Mouse (Mus musculus) limb, embryonic 10.5 days (tissue): ENCODE results near the gene Plekha6. TPM values are rescaled to one million over a fixed set of nuclear protein-coding genes. Genes with fewer than 3 reads are reported as not detected.

Source experiments
- DNase-seq: peaks from one replicate; pipeline ENCODE4 v3.0.0-alpha.2; 2017; ENCODE audit warnings: low spot score
- H3K27ac ChIP-seq: fragments of 300-500 bp; sonication (generic); 2 replicates; pipeline ENCODE4 v1.5.1; 2016; ENCODE audit warnings: mild to moderate bottlenecking
- H3K27me3 ChIP-seq: fragments of 300-500 bp; sonication (generic); 2 replicates; pipeline ENCODE4 v1.6.1; 2016; ENCODE audit warnings: low read depth, mild to moderate bottlenecking; ENCODE audit not compliant: poor library complexity, severe bottlenecking
- H3K36me3 ChIP-seq: fragments of 300-500 bp; sonication (generic); 2 replicates; pipeline ENCODE4 v1.6.1; 2016; ENCODE audit warnings: mild to moderate bottlenecking, moderate library complexity
- H3K4me1 ChIP-seq: fragments of 300-500 bp; sonication (generic); 2 replicates; pipeline ENCODE4 v1.6.1; 2016
- H3K4me3 ChIP-seq: fragments of 300-500 bp; sonication (generic); 2 replicates; pipeline ENCODE4 v1.5.1; 2016; ENCODE audit warnings: mild to moderate bottlenecking, moderate library complexity
- H3K9me3 ChIP-seq: fragments of 300-500 bp; sonication (generic); replicated peaks from 2 replicates; pipeline ENCODE4 v1.6.1; 2016; ENCODE audit warnings: mild to moderate bottlenecking
- WGBS: fragments of 180-500 bp; shearing (Covaris S2); methylation state at CpG from one replicate; pipeline ENCODE4 v1.1.7; 2016; 5-methylcytosine and 5-hydroxymethylcytosine counted together
- polyA plus RNA-seq: library from polyadenylated mRNA; unstranded; fragments of >200 nt; fragmentation: Nextera tagmentation; extraction: Ambion mirVana; gene quantifications from 2 replicates; pipeline ENCODE4 v1.2.1, GENCODE M21; 2016

Gene Plekha6
- polyA plus RNA-seq, 1 experiment from 2014 or later = 1.4 TPM

DNA sequence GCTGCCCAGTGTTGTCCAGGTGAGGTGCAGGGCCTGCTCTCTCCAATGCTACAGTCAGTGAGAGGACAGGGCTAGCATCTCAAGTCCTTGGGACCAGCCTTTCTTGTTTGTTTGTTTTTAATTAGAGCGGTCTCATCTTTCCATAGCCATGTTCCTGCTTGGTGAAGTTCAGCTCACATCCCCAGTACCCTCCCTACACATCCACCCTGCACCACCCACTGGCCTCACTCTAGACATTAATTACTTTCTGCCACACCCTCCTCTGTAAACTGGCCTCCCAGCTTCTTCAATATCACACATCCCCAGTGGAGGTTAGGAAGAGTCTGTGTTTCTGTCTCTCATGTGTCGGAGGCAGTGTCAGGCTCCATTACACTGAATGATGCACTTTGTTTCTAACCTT, 180.3 kb downstream of the Plekha6 start:
- Histone ChIP-seq H3K4me3 (no peak overlapping the region), H3K27me3 (no peaks in the 10 kb centered on the region), H3K36me3 (no peaks in the 10 kb centered on the region), H3K27ac (no peak overlapping the region), H3K4me1 (no peaks in the 10 kb centered on the region), H3K9me3 (no peaks in the 10 kb centered on the region)
- DNase-seq = no peak
- 95% methylated on average over 2 of the region's 2 CpGs for WGBS

DNA sequence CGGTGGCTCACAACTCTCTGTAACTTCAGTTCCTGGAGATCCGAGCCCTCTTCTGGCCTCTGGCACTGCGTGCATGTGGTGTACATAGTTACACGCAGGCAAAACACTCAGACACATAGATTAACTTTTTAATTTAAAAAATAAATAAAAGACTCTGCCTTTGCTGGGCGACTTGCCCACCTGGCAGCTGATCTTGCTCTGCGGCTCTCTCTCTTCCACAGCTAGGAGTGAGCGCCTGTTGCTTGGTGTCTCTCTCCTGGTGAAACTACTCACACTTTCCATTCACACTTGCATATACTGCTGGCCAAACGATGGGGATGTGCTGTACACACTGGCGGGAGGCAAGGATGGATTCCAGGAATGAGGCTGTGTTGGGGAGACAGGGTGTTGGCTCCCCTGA, 182.5 kb downstream of the Plekha6 start:
- no peak for DNase-seq
- H3K4me3 ChIP-seq = no peak overlapping the region
- H3K9me3 ChIP-seq = no peaks in the 10 kb centered on the region
- H3K27ac ChIP-seq = no peak overlapping the region
- peaks cover 4% of the 10 kb centered on the region; the same call in 1 of the 2 replicates for H3K27me3 ChIP-seq
- H3K36me3 ChIP-seq = no peaks in the 10 kb centered on the region
- peaks cover 6% of the 10 kb centered on the region for H3K4me1 ChIP-seq
- 85% methylated on average over 9 of the region's 9 CpGs for WGBS

DNA sequence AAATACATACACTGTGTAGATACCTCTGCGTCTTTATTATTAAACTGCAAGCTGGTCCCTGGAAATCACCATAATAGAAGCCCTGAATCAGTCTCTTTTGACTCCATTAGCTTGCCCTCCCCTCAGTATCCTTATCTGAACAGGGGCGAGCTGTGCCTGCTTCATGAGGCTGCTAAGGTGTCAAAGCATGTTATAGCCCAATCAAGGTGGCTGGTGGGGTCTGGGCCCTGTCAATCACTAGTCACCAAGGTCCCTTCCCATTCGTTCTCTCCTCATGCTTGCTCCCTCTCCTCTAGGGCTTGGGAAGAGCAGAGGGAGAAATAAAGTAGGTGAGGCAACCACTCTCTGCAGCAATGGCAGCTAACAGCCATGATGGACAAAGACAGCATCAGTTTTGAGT, 183.2 kb downstream of the Plekha6 start:
- 70% methylated on average over 3 of the region's 3 CpGs for WGBS
- peaks cover 9% of the 10 kb centered on the region for H3K4me1 ChIP-seq
- no peaks in the 10 kb centered on the region for H3K9me3 ChIP-seq
- no peak overlapping the region for H3K27ac ChIP-seq
- no peaks in the 10 kb centered on the region for H3K36me3 ChIP-seq
- H3K27me3 ChIP-seq = peaks cover 7% of the 10 kb centered on the region; the same call in 1 of the 2 replicates
- H3K4me3 ChIP-seq = no peak overlapping the region
- DNase-seq = no peak

DNA sequence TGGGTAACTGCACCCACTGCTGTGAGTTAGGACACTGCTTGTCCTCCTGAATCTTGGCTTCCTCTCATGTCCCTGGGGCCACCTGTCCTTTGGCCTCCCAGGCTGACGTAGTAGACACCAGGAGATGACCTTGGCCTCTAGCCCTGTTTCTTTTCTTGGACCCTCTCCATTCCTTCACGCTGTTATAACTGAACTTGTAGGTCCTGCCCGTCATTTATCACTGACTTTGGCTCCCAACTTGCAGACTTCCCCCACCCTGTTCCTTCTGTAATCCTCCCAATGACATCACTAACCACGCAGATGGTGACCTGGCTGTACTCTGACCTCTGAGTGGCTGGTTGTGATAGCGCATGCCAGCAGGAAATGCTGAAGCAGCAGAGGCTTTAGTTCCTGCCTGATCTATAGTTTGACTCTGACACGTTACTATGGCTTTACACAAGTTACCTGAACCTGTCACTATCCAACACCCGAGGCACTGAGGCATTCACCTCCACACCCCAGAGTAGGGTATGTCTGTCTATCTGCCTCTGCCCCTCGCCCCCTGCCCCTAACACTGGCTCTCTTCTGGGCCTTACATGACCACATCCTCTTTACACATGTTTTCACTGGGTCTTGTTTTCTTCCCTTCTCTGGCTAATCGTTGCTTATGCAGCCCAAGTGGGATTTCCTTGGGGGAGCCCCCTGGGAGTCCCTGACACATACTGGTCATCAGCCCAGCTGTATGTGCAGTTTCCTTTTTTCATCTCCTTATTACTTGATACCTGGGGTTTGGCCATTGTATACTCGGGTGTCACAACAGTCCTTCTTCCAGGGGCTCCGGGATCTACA, 183.9 kb downstream of the Plekha6 start:
- peaks cover 9% of the 10 kb centered on the region for H3K4me1 ChIP-seq
- H3K4me3 ChIP-seq = no peak overlapping the region
- no peak overlapping the region for H3K27ac ChIP-seq
- H3K36me3 ChIP-seq = no peaks in the 10 kb centered on the region
- 80% methylated on average over 11 of the region's 11 CpGs for WGBS
- no peak for DNase-seq
- peaks cover 12% of the 10 kb centered on the region; the same call in 1 of the 2 replicates for H3K27me3 ChIP-seq
- no peaks in the 10 kb centered on the region for H3K9me3 ChIP-seq

DNA sequence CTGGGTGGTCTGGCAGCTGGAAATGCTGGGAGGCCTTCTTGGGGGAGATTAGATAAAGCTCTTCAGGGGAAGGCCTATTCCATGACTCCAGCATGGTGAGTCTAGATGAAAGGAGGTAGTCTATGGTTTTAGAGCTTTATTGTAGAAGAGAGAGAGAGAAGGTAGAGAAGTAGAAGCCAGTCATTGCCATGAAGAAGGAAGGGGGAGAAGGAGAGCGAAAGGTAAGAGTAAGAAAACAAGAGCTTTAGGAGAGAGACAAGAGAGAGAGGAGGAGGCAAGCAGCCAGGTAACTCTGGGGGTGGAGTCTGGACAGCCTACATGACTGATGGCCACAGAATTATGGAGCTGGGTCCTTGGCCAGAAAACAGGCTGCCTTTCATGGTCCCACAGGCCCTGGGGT, 186.2 kb downstream of the Plekha6 start, which contains the start of gene Ren1:
Gene Ren1, plus strand, starts transcription at position 301 of the 400 bp plus-strand sequence.
- WGBS = 81% methylated on average over 1 of the region's 1 CpGs
- H3K27me3 ChIP-seq = peaks cover 33% of the 10 kb centered on the region
- no peaks in the 10 kb centered on the region for H3K36me3 ChIP-seq
- H3K9me3 ChIP-seq = no peaks in the 10 kb centered on the region
- DNase-seq = no peak
- H3K4me3 ChIP-seq = no peak within 1 kb of the TSS
- H3K27ac ChIP-seq = no peak within 1 kb of the TSS
- peaks cover 9% of the 10 kb centered on the region for H3K4me1 ChIP-seq

DNA sequence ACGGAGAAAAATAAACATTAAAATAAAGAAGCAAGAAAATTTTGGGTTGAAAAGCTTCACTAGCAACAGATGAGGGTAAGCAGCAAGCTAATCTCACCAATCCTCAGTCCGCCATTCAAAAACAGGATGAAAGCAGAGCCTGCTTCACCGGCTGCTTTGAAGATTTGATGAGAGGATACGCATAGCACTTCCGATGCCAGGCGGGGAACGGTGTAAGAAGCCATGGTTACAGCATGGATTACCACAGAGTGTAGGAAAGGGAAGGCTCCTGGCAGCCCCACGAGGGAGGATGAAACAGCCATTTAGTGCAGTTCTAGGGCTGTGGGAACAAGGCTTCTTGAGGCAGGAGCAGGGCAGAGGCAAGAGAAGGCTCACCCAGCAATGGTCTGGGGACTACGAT, 187.8 kb downstream of the Plekha6 start:
- Histone ChIP-seq H3K4me1 (peaks cover 25% of the 10 kb centered on the region), H3K27me3 (peaks cover 42% of the 10 kb centered on the region), H3K27ac (no peak overlapping the region), H3K4me3 (no peak overlapping the region), H3K36me3 (no peaks in the 10 kb centered on the region), H3K9me3 (no peaks in the 10 kb centered on the region)
- 36% methylated on average over 9 of the region's 9 CpGs for WGBS
- DNase-seq = no peak

Other genes with a start within 250 kb of the Plekha6 start
- gene Mdm4, start 133.6 kb upstream of the Plekha6 start, polyA plus RNA-seq = 35.0 and 43.4 TPM in 2 replicates
- 6.1 and 7.4 TPM in 2 replicates for gene Pik3c2b, start 118.5 kb upstream of the Plekha6 start, polyA plus RNA-seq
- 52.3 and 52.7 TPM in 2 replicates for gene Ppp1r15b, start 33.1 kb upstream of the Plekha6 start, polyA plus RNA-seq
- not detected in 2 replicates for gene Golt1a, start 145.6 kb downstream of the Plekha6 start, polyA plus RNA-seq
- gene Kiss1, start 157.7 kb downstream of the Plekha6 start, polyA plus RNA-seq = not detected in 2 replicates
- gene Ren1, start 186.3 kb downstream of the Plekha6 start, polyA plus RNA-seq = 0.09 TPM in 1 of 2 replicates, not detected in the other
- gene Etnk2, start 199.4 kb downstream of the Plekha6 start, polyA plus RNA-seq = 1.7 and 2.0 TPM in 2 replicates